Mouse (Mus musculus): ENCODE measurements around the gene Mast4.

Mast4 gene

DNA sequence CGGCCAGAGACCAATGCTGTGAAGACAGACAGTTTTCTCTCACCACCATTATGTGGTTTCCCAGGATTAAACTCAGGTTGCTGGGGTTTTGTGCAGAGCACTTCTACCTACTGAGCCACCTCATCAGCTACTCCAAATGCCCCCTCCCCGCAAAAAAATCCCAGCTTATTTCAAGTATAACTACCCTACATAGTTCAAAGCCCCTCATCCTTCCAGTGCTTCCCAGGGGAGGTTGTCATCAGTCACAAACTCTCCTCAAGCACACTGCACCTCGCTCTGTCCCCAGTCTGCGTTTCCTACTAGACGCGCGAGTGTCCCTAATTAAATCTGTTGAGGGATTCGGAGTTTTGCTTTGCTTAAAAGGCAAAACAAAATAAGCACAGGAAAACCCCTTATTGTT, 446.1 kb downstream of the Mast4 start:
- DNase-seq (ENCODE audit: low spot score): no peak

DNA sequence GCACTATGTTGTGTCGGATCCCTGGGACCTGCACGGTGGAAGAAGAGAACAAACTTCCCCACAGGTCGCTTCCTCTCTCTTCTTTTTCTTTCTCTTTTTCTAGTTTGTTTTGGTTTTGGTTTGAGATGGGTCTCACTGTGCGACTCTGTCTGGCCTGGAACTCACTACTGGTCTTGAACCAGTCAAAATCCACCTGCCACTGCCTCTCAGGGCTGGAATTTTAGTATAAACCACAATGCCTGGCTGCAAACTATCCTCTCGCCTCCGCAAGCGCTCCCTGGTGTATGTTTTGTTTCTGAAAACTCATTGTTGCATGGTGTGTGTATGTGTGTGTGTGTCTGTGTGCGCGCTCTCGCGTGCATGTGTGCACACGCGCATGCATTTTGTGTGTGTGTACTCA, 446.8 kb downstream of the Mast4 start:
- DNase-seq (ENCODE audit: low spot score): no peak

DNA sequence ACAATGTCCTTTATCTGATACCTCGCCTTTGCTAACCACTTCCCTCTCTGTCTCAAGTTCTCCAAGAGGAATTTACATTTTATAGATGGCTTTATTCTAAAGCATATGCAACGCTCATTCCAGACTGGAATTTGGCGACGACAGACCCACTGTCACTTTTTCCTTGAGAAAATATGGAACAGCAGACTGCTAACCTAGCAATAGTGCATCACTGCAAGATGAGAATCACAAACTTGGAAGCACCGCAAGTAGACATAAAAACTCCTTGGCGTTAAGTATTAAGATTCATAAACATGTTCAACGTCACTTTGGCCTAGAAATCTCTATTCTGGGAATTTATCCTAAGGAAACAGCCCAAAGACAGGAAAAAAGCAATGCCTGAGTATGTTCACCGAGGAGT, 447.5 kb downstream of the Mast4 start:
- DNase-seq (ENCODE audit: low spot score): no peak

GRCm38 (mm10) chr13:102886147-102886546, 448.1 kb downstream of the Mast4 start:
- DNase-seq (ENCODE audit: low spot score): no peak

DNA sequence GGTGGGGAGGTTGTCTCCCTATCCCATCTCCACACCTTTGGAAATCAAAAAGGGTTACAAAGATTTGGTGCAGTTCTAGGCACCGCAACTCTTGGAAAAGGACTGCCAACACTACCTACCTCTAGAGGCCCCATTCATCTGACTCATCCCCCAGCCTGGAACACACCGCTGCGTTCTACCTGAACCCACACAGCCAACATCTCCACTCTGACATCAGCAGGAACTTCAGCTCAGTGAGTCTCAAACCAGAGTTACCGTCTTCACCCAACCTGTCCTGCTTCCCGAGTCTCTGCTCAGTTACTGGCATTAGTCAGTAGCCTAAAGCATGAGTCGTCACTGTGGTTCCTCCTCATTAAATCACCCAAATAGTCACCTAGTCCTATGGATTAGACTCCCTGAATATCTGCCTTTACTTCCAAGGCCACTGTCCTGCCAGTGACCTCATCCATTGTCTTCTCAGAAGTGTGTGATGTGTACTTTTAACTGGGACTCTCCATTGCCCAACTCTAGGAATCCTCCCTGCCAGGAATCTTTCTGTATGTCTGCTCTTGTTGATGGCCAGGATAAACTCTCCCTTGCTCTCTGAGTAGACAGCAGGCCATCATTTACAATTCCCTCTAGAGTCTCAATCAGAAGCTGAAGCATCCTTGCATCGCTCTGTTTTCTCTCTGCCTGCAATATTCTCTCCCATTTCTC, 453.8 kb downstream of the Mast4 start:
- DNase-seq (ENCODE audit: low spot score): no peak

DNA sequence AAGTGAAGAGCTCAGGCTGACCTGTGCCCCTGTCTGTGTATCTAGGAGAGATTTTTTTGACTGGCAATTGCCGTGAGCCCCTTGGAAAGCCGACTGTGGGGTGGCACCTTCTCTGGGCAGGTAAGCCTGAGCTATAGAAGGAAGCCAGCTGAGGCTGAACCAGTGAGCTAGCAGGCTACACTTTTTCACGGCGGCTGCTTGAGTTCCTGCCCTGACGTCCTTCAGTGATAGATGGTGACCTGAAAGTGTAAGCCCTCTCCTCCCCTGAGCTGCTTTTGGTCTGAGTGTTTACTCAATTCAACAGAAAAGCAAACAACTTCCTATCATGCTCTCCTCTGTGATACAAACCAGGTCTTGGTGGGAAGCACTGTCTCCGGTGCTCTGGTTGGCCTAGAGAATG, 455.7 kb downstream of the Mast4 start:
- no peak for DNase-seq (ENCODE audit: low spot score)

DNA sequence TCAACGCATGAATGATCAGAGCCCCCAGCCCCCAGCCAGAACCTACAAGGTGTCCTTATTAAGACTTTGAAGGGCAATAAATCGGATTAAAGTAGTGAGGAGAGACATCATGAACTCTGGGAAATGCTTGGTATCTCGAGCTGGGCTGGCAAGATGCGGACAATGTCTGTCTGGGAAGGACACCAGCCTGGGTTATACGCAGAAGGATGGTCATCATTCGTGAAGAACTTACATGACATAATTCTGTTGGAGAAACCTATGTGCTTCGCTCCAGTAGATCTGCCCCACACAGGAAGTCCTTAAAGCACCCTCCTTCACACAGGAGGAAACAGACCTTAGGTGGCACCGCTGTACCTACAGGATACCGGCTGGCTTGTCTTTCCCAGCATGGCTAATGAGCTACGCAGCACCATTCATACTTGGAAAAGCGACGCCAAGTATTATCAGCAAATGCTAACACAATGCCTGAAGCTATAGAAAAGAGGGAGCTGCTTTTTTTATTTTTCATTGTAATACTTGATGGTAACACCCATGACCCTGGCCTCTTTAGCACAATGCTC, 456.5 kb downstream of the Mast4 start:
- no peak for DNase-seq (ENCODE audit: low spot score)

DNA sequence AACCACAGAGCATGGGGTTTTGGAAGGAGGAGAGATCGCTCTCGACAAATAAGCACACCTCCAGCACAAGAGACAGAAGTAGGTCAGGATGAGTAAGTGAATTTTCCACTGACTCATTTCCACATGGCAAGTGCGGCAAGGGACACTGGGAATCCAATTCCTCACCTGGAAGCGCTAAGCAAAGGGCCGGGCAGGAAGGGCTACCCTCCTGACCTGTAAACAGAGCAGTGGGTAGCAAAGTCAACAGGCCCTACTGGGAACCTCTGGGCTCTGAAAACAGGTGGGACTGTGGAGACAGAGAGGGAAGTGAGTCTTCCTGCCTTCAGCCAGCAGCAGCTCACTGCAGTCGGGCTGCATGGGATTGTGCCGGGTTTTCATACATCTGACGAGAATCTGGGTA, 457.1 kb downstream of the Mast4 start:
- DNase-seq (ENCODE audit: low spot score): no peak

GRCm38 (mm10) chr13:102875520-102875919, 458.8 kb downstream of the Mast4 start:
- no peak for DNase-seq (ENCODE audit: low spot score)

- no peak for DNase-seq (ENCODE audit: low spot score)
These were observed 459.2 kb downstream of the Mast4 start for GRCm38 (mm10) chr13:102875144-102875476.

DNA sequence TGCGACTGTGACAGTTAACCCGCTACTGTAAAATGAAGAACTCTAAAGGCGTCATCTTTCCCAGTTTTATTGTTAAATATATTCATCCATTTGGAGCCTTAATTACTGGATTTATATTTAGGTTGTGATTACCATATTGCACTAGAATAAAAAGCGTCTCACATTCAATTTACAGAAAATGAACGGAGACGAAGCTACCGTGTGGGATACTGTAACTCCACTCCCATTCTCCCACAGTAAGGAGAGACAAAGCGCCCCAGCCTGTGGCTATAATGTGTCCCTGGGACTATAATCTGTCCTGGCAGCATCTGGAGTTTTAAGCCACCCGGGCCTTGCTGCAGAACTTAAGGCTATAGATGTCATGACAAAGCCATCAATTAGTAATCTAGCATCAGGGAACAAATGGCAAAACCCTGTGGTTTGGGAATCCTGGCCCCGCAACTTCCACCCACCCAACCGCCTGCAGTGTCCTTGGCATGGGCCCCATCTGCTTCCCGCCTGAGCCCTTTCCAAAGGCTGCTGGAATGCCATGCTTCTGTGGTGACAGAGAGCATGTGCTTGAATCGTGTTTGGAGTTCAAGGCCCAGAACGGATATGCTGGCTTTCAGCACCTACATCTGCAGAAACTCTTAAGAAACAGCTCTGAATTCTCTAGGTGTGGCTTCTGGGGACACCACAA, 459.7 kb downstream of the Mast4 start:
- no peak for DNase-seq (ENCODE audit: low spot score)

- DNase-seq (ENCODE audit: low spot score): no peak
These were observed 460.8 kb downstream of the Mast4 start for GRCm38 (mm10) chr13:102873412-102874016.

- DNase-seq (ENCODE audit: low spot score): no peak
These were observed 462.8 kb downstream of the Mast4 start for GRCm38 (mm10) chr13:102871380-102872104.

- DNase-seq (ENCODE audit: low spot score): no peak
These were observed 464.8 kb downstream of the Mast4 start for GRCm38 (mm10) chr13:102869541-102869940.

GRCm38 (mm10) chr13:102866816-102867215, 467.5 kb downstream of the Mast4 start:
- DNase-seq (ENCODE audit: low spot score): no peak

- DNase-seq (ENCODE audit: low spot score): no peak
These were observed 468.1 kb downstream of the Mast4 start for GRCm38 (mm10) chr13:102865971-102866724.

GRCm38 (mm10) chr13:102865494-102865893, 468.8 kb downstream of the Mast4 start:
- DNase-seq (ENCODE audit: low spot score): no peak

DNA sequence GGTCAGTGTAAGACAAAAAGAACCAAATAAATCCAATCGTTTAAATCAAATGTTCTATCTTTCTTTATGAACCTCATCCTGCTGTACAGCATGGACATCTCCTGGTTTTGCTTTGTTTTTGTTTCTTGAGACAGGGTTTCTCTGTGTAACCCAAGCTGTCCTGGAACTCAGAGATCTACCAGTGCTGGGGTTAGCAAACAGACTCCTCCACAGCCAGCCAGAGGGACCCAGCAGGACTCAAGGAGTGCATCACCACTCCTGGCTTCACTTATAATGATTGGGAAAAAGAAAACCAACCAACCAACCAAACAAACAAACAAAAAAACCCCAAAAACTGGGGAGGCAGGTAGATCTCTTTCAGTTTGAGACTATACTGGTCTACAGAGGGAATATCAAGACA, 469.5 kb downstream of the Mast4 start:
- DNase-seq (ENCODE audit: low spot score): no peak

DNA sequence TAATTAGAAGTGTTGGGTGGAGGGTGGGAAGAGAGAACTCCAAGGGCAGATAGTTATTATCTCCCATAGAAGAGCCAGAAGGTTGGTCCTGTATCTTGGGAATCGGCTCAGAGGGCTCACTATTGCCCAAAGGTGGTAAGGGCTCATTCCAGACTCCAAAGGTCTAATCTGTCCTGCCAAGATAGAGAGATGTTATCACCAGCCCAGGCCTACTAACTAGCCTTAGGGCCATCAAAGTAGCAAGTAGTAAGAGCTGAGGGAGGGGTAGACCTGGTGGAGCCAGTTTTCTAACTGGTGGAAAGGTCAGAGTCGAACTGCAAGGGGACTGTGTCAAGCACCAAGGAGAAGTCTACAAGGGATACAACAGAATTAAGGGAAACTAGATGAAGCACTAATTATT, 470.2 kb downstream of the Mast4 start:
- no peak for DNase-seq (ENCODE audit: low spot score)

GRCm38 (mm10) chr13:102862981-102863380, 471.3 kb downstream of the Mast4 start:
- no peak for DNase-seq (ENCODE audit: low spot score)

DNA sequence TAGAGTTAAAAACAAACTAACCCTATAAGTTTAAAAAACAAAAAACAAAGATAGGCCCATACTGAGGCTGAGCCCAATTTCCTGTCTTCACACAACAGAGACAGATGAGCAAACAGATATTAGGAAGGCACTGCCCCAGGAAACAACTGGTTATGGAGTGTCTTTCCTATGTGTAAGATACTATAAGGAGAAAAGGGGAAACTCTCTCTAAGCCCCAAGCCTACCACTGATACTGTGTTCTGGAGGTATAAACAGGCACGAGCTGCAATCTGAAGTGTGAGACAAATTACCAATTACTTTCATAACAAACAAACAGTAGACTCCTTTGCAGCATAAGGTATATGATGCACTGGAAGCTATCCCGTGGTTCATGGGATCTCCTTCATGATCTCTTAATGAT, 471.9 kb downstream of the Mast4 start:
- no peak for DNase-seq (ENCODE audit: low spot score)

- no peak for DNase-seq (ENCODE audit: low spot score)
These were observed 473.6 kb downstream of the Mast4 start for GRCm38 (mm10) chr13:102860733-102861132.

Data from urinary bladder, postnatal 10 days (tissue).